Mouse (Mus musculus) brain, embryonic 14.5 days (tissue): ENCODE measurements at regions not wholly inside any gene's neighbourhood (a gene's known extent, or its start where the extent isn't known, plus 50 kb on each side); places are given as distances from the start of the nearest gene placed in this dataset.
A peak's percentile ranks its signal among the peaks of the same experiment; 100 is the strongest.
"Not testable (repeated sequence)": the region's sequence is repeated elsewhere in the genome, so short reads cannot be mapped to it uniquely, and the experiment has no call there.

ENCODE experiments used
- DNase-seq: peaks from one replicate; pipeline ENCODE4 v3.0.0-alpha.2; 2011; ENCODE audit warnings: low read depth
- CTCF ChIP-seq: fragments of 200-500 bp; IDR thresholded peaks from 2 replicates; pipeline ENCODE4 v1.5.1; 2012; ENCODE audit warnings: inconsistent platforms, mild to moderate bottlenecking, moderate library complexity, borderline replicate concordance; ENCODE audit not compliant: insufficient read depth, insufficient read length; ENCODE audit errors: extremely low read depth
- POLR2A ChIP-seq: fragments of 200-500 bp; IDR thresholded peaks from 2 replicates; pipeline ENCODE4 v1.6.1; 2012; ENCODE audit warnings: mild to moderate bottlenecking, inconsistent platforms, borderline replicate concordance; ENCODE audit not compliant: poor library complexity, insufficient read depth, insufficient read length, severe bottlenecking; ENCODE audit errors: extremely low read depth

- TF ChIP-seq POLR2A (no peak), CTCF (no peak)
- peak; percentile 65 for DNase-seq
Observed at GRCm38 (mm10) chr11:41728839-41729238, 271.8 kb downstream of the Gabrg2 start.

GRCm38 (mm10) chr11:41716616-41717015 lies 284.0 kb downstream of the Gabrg2 start:
- no peak for TF ChIP-seq CTCF
- no peak for TF ChIP-seq POLR2A
- peak; percentile 5 for DNase-seq

- TF ChIP-seq POLR2A: no peak
- no peak for TF ChIP-seq CTCF
- no peak for DNase-seq
Observed at GRCm38 (mm10) chr11:41690682-41691081, 310.0 kb downstream of the Gabrg2 start.

DNA sequence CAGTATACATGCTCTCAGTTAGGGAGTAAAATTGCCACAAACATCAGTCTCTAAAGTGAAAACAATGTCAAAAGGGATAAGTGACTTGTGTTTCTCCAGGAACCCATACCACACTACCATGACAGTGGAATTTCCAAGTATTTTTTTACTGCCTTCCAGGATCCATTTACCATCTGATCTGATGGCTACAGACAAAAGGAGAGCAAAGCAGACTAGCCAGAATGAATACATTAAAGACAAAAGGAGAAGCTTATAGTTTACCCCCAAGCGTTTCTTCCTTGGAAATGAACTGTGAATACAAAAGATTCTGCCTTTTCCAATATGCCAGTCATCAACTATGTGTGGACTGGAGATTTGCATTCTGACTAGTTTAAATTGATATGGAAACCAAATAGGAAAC lies 317.7 kb downstream of the Gabrg2 start:
- TF ChIP-seq POLR2A (no peak), CTCF (no peak)
- peak; percentile 25 for DNase-seq

DNA sequence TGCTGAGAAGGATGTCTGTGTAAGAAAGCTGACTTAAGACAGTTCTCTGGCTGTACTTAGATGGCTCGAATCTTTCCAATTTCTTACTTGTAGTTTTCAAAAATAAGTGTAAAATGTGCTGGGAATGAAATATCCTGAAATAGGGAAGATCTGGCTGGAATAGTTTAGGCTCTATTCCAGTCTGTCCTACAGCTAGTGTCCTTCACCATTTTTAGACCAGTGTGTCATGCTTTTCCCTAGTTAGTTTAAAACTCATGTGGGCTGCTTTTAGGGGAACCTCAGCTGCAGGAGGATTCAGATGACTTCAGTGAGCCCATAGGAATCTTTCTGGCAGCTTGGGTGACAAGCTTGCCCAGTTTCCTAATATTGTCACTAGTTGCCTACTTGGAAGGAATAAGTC lies 348.1 kb downstream of the Gabrg2 start:
- no peak for DNase-seq
- TF ChIP-seq POLR2A (no peak), CTCF (no peak)

DNA sequence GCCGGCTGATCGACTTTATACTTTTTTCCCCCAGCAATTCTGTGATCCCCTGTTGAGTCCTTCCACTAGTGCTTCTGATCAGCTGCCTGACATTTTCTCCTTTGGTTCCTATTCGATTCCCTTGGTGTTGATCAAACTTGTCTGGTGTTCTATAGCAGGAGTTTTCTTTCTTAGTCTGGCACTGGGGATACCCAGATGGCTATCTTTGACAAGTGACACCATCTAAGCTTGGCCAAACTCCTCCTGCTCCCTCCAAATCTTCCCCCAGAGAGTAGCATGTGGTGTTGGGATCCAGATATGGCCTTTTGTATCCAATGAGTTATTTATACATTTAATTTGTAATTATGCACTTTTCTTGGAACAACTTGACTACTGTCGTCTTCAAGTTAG lies 355.2 kb downstream of the Gabrg2 start:
- DNase-seq: no peak
- TF ChIP-seq POLR2A: no peak
- TF ChIP-seq CTCF: no peak

GRCm38 (mm10) chr11:41644725-41645501 lies 355.7 kb downstream of the Gabrg2 start:
- DNase-seq: peak; percentile 84
- TF ChIP-seq POLR2A: no peak
- TF ChIP-seq CTCF: no peak

GRCm38 (mm10) chr11:41644083-41644482 lies 356.6 kb downstream of the Gabrg2 start:
- no peak for TF ChIP-seq POLR2A
- TF ChIP-seq CTCF: no peak

DNA sequence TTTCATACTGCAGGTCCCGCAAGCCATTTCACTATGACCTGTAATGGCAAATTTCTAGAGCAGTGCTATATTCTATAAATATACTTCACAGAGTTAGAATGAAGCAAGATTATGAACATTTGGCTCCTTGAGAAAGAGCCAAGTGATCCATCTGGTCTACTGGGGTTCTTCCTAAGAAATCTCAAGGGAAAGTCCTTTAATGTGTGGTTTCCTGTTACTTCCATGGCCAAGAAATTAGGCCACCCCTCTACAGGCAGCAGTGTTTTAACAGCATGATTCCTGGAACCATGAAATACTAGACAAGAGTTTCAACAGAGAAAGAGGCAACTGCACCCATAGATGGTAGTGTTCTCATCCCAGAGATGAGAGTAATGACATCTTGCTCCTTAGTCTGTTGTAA lies 401.7 kb downstream of the Gabrg2 start:
- DNase-seq: peak; percentile 32
- TF ChIP-seq POLR2A: no peak
- TF ChIP-seq CTCF: no peak

More at GRCm38 (mm10) chr11:41644083-41644482, 356.6 kb downstream of the Gabrg2 start:
- no peak for DNase-seq

DNA sequence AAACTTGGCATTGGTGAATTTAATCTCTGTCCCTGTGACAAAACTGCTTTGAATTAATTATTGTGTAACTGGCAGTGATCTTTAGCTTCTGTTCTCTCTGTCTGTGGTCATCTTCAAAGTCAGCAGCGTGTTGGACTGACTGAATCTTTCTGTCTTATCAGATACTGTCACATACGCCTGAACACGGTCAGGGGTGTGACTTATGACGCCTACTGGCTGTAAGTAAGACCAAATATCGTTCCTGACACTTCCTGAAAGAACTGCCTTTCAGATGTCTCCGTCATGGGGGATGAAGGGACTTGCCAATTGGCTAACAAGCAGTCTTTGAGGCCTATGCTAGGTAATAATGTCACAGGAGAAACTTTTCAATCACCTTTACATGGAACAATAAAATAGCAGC lies 402.2 kb downstream of the Gabrg2 start:
- peak; percentile 15 for DNase-seq
- no peak for TF ChIP-seq CTCF
- no peak for TF ChIP-seq POLR2A

GRCm38 (mm10) chr11:41591426-41591825 lies 409.2 kb downstream of the Gabrg2 start:
- not testable (repeated sequence) for DNase-seq
